Mouse (Mus musculus) CD4-positive, CD25-positive, alpha-beta regulatory T cell, adult 2 months (primary cell): Measurements from ENCODE around the gene Sdk2.

Source experiments
- DNase-seq: peaks from one replicate; pipeline ENCODE4 v3.0.0-alpha.2; 2012; ENCODE audit warnings: low read depth, low spot score

The Sdk2 gene

DNA sequence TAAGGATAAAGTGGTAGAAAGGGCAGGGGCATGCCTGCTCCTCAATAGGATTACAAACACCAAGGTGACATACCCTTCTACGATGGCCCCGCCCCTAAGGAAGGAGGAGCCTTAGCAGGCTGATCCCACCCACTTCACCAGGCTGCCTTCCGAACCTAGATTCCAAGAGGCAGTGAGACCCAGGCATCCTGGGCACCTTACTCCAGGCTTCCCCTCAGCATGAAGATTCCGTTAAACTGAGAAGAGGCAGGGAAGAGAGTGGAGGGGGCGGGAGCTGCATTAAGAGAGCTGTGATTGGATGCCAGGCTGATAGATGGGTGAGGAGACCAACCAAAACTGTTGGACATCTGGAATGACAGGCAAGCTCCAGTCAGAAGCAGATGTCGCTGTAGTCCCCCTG, 76.4 kb downstream of the Sdk2 start:
- DNase-seq, result no peak

DNA sequence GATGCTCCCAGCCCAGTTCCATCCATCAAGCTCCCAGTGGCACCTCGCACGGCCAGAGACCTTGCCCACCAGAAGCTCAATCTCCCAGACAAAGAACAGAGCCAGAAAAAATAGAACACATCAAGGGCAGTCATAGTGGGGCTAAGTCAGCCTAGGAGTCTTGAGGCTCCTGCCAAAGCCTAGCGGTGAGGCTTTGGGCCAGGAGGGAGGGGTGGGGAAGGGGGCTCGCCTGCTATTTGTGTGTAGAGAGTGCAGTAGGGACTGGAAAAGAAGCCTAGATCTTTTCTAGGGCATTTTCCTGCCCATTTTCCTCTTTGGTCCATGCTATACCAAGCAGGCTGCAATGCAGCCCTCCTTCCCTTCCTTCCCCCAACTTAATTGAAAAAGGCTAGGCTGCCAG, 76.8 kb downstream of the Sdk2 start:
- no peak for DNase-seq

DNA sequence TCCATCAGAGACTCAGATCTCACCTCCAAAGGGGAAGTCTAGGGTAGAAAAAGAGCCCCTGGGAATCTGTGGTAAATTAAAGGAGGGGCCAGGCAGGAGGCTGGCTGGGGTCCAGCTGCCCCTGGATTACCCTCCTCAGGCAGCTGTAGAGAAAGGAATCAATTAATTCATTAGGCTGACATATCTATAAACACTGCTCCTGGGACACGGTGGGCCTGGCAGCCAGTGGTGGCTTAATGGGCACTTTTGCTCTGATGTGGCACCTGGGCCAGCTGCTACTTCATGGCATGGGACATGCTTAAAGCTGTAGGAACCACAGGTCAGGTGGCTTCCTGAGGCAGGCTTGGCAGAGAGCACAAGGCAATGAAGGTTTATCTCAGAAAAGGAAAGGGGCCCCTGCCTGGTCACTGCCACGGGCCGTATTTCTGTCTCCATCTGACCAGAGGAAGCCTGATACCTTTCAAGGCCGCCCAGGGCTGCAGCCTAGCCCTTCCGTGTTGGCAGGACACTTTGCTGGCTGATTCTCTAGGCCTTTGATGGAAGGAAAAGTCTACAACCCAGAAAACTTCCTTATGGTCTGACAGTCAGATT, 80.9 kb downstream of the Sdk2 start:
- DNase-seq, result no peak

DNA sequence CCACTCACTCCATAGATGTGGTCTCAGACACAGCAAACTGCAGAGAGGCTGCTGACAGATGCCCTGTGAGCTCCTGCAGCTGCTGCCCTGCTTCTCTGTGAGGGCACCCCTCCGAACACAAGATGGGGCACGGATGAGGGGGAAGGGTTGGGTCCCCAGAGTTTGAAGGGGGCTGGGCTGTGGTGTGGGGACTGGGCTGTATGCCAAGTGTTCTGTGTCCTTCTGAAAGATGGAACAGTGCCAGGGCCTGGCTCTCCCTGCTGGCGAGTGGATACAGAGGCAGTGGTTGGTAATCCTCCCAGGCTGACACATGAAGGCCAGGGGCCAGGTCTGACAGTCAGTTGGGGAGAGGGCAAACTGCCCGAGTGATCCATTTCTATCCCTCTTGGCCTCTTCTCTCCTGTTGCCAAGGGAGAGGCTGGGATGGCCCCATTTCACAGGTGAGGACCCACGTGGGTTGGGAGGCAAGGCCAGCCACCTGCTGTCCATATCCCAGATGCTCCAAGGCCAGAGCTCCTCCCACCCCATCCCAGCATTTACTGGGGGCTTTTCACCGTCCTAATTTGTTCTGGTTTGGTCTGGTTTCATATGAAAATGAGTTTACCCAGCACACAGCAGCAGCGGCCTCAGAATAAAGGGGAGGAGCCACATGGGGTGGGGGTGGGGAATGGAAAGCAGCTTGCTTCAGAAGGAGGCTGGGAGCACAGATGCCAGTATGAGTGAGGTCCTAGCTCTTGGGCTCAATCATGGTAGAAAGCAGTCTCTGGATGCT, 84.9 kb downstream of the Sdk2 start:
- DNase-seq, result no peak

DNA sequence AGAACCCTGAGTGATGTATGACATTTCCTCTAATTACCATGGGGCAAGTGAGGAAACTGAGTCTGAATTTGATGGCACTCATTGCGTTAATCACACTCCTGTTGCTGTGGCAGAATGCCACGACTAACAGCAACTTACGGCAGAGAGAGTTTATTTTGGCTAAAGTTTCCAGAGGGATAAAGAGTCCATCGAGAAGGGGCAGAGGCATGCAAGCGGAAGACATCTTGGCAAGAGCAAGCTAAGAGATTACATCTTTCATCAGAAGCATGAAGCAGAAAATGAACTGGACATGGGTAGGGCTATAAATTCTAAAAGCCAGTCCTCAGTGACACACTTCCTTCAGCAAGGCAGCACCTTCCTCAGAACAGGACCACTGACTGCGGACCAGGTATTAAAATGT, 85.8 kb downstream of the Sdk2 start:
- no peak for DNase-seq

DNA sequence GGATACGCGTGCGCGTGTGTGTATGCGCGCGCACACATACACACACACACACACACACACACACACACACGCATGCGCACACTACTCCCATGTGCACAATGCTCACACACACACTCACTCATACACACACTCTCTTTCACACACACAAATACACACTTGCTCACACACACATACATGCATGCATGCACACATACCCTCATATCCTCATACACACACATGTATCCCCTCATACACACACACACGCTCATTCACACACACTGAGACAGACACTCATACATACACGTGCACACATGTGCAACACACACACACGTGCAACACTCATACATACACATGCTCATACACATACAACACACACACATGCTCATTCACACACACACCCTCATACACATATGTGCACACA, 88.5 kb downstream of the Sdk2 start:
- no peak for DNase-seq

DNA sequence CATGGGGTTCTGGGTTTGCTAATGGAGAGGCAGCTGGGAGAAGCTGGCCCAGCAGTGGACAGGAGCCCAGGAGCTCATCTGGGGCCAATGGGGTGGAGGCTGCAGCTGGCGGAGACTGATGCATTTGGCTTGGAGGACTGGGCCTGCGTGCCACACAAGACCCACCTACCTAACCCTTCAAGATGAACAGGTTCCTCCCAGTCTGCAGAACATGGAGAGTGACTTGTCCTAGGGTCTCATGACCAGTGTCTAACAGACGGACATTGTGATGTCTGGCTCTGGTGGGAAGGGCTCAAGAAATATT, 91.2 kb downstream of the Sdk2 start:
- DNase-seq, result no peak

DNA sequence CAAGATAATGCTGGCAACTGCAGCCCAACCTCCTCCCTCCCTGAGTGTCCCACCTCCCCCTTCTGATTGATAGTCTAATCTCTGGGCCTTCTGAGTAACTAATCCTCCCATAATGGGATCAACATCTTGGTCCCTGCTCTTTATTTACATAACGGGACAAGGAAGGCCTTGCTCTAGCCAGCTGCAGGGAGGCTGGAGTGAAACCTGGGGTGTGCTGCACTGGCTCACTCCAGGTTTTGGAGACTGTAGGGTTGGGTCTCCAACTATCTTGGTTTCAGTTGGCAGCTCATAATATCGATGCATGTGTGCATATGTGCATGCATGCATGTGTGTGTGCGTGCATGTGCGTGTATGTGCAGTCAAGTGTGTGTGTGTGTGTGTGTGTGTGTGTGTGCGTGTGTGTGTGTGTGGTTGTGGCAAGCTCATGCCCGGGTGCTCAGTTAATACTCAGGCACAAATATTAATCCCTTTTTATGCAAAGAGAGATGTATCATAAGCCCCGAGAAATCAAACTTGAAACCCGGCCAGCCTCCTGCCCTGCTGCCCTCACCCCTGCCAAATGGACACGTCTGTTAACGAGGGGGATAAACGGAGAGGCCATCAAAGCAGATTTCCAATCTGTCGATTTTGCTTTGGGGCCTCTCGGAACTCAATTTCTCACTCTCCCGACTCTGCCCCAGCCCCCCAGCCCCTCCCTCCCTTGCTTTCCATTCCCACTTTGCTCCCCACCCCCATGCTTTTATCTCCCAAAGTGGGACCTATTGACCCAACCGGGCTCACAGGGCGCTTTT, 91.8 kb downstream of the Sdk2 start:
- no peak for DNase-seq

DNA sequence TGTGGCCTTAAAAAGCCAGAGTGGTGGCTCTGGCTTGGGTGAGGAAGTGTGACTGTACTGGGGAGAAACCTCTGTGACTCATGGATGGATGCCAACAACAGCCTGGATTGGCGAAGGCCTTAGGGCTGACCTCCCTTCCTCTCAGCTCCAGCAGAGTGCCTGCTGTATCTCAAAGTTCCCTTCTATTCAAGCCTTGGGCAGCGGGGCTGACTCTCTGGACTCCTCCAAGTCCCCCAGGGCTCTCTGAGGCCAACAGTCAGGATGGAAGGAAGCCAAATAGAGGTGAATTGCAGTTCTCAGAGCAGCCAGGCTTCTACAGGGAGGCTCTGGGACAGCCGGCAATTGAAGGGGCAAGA, 94.4 kb downstream of the Sdk2 start:
- DNase-seq, result no peak

DNA sequence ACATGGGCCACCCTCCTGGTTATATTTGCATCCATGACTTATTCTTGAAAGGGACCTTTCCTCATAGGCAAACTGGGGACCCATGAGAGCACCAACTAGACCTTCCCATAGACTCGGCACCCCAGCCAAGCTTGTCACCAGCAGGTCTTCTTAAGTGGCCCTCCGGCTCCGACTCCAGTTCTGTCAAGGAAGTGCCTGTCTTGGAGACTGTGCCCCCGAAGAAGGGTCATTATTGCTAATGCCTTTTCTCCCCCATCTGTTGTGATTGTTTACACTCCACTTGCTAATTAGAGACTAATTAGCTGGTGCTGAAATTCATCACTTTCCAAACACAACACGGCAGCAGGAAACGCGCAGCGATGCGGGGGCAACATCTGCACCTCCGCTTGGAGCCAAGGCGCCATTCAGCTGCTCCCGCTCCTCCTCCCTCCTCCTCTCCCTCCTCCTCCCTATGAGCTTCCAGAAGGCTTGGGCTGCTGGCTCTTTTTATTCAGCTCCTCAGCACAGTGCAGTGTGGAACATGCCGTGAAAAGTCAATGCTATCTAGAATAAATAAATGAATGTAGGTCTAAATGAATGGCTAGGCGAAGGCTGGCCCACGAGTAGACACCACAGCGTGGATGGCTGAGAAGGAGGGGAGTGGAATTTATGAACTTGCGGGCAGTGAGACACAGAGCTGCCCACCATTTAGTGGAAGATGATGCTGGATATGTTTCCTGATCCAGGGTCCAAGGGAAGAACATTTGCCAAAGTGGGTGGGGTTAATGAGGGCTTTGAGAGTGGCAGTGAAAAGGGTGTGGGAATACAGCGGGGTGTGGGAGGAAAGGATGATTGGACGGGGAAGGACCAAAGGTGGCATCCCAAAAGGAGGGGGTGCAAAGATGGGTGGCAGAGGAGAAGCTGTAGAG, 95.0 kb downstream of the Sdk2 start:
- DNase-seq, result no peak

DNA sequence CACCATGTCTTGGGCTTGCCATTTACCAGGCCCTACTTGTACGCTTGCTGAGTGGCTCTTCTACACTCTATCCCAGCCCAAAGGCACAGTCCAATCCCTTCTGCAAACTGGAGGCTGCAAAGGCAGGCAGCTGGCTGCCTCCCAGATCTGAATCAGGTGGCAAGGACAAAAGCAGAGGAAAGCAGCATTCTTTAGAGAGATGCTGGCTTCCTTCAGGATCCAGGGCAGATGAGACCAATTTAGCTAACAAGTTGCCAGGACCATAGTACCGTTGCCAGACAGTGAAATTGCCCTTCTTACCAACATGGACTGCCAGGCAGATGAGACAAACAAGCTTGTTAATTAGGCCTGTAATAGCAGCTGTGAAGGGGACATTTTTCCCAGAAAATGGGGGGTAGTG, 96.8 kb downstream of the Sdk2 start:
- no peak for DNase-seq

DNA sequence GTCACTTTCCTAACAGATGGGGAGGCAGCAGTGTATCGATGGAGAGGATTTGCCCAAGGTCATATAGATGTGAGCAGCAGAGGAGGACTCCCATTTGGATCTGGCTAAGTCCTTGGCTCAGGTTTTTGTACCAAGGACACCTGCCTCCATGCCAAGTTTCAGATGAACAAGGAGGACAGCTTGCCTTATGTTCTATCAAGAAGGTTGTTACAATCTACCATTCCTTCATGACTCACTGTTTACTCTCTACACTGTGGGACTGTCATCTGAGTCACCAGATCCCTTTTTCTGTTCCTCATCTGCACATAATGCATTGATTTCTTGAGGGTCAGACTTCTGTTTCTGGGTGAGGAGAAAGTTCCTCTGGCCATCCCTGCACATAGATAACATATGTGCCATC, 101.6 kb downstream of the Sdk2 start:
- DNase-seq, result no peak

DNA sequence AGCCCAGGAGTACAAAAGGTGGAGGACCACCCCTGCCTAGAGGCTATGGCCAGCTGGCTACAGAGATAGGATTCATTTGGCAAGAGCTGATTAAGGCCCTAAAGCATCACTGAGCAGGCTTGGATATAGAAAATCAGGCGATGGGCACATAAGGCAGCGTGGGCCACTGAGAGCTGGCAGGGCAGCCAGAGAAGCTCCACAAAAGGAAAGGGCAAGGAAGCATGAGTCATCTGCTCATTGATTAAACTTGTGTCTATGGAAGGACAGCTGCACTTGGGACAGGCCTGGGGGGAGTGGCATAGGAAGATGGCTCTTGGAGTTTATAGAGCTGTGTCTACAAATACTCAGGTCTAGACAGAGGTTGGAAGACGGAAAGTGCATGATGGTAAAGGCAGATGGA, 104.1 kb downstream of the Sdk2 start:
- no peak for DNase-seq

DNA sequence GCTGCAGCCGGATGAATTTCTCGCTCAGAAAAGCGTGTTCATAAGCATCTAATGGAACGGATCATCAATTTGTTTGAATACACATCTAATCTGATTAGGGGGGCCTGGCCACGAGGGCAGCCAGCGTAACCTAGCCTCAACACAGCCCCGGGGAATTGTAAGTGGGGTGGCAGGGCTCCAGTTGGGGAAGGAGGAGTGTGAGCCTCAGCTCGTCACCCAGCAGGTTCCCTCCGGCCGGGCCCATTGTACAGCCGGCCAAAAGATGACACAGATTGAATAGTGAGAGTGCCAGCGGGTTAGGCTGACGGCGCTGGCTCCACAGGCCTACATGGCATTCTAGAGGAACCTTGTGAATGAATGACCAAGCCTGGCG, 115.2 kb downstream of the Sdk2 start:
- DNase-seq, result no peak

DNA sequence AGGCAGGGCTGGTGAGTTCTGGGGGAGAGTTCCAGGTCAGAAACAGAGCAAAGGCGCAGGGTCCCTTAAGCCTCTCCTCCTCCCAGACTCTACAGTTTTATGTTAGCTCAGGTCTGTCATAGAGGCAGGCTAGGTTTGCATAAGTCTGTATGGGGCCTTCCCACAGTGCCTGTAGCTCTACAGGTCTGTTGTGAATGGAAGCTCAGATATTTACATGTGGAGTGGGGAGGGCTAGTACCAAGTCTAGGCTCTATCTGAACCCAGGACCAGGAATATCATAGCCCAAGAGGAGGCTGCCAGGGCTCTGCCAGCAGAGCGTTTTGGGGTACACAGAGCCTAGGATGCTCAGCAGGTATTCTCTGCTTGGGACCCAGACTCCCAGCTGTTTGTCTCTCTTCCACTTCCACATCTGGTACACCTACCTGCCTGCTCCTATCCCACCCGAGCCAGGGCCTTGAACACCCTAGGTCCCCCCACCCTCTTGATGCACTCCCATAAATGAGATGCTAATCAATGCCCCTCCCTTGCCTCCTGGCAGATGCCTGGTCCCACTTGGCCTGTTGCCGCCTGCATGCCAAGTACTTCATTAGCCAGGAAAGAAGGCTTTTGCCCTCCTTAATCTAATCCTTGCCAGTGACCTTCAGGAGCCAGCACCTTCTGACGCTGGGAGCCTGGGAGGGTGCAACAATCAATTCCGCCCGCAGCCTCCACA, 115.8 kb downstream of the Sdk2 start:
- no peak for DNase-seq

DNA sequence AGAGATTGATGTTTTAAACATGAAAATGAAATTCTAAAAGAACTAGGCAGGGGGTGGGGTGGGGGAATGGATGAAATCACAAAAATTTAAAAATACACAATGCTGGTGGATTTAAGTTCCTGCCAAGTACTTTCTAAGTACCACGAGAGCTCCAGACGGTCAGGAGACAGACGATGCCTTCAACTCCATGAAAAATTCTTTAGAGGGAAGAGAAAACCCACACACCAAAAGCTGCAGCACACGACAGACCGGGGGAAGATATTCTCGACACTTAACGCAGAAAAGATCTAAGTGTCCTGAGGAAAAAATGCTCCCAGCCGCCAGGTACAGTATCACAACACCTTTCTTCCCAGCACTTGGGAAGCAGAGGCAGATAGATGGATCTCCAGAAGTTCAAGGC, 118.2 kb downstream of the Sdk2 start:
- DNase-seq, result no peak

DNA sequence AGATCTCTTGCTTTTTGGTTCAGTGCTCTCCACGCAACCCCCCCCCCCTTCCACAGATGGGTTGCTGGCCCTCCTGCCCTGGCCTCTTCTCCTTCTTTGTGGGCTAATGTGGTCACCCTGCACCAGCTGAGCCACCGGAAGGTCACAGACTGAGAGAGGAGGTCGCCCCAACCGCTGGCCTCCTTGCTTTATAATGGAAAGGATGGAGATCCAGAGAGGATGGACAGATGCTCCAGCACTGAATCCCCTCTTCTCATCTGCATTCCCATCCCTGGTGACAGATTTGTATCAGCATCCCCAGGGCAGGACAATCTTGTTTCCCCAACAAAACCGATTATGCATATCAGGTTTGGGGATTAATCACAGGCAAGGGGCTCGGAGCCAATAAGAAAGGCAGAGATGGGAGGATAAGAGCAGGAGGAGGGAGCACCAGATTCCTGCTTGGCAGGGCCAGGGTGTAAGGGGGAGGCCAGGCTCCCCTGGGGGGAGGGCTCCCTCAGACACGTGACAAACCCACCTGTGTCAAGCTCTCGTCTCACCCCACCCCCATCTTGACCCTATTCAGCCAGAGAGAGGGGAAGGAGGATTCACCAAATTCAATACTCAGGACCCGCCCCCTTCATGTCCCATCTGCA, 124.6 kb downstream of the Sdk2 start:
- no peak for DNase-seq

DNA sequence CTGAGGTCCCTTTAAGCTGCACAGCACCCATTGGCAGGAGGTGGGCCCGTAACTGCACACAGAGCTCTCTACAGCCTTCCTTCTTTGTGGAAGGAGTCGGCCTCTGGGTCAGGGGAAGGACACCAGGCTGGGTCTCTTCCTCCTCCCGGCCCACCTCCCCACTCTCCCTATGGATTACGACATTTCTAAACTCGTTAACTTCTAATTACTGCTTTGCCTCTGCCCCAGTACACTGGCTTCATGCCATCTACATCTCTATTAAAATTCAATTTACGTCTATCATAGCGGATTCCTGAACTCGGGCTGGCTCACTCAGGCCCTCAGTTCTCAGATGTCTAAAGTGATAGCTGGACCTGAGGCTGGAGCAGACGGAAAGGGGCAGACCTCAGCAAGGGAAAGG, 133.2 kb downstream of the Sdk2 start:
- no peak for DNase-seq

DNA sequence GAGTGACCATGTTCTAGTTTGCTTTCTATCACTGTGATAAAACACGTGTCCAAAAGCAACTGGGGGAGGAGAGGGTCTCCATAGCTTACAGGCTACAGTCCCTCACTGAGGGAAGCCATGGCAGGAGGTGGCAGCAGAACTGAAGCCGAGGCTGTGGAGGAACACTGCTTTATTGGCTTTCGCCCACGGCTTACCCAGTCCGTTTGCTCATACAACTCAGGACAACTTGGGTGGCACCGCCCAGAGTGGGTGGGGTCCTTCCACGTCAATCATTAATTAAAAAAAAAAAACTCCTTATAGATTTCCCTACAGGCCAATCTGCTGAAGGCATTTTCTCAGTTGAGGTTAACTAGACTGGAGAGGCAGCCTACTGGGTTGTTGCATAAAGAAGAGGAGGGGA, 133.9 kb downstream of the Sdk2 start:
- DNase-seq, result no peak

DNA sequence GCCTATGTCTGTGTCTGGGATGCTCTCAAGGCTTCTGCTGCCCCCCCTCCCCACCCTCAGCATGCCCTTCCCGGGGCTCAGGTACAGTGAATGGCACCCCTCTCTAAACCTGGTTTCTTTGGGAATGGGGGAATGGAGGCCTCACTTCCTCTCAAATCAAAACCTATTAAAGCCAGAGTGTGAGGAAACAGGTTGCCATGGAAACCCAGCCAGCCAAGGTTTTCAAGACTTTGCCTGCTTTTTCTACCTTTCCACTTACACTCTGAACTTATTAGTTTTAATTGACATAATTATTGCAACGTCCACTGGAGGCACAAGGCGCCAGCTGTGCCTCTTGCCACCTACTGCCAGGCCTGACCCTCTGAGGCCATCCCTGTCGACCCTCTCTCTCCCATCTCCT, 135.1 kb downstream of the Sdk2 start:
- DNase-seq, result no peak

DNA sequence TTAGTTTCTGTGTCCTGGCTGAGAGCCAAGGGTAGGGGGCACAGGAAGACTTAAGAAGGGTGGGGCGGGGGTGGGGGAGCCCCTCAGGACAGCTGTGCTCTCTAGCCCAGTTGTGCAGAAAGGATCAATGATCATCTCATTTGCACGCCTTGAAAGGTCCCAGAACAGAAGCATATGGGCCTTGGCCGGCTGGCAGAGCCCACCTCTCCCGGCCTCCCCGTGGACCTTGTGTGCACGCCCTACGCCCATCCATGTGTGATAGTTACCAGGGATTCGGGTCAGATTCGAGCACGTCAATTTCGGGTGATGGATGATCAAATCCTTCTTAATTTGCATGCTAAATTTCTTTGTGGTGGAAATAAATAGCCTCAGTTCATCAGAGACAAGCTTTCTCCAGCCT, 136.7 kb downstream of the Sdk2 start:
- DNase-seq, result no peak
